Mouse (Mus musculus) midbrain, embryonic 14.5 days (tissue): ENCODE measurements around the gene Cd164l2. TPM values are rescaled to one million over a fixed set of nuclear protein-coding genes. Genes with fewer than 3 reads are reported as not detected.

Experiments used
- ATAC-seq: fragments of 200-750 bp; cut with Nextera tagmentation; 2 replicates; pipeline ENCODE4 v1.8.0; 2017; ENCODE audit warnings: moderate number of reproducible peaks, moderate library complexity; ENCODE audit not compliant: low FRiP score, low TSS enrichment
- DNase-seq: peaks from one replicate; pipeline ENCODE4 v3.0.0-alpha.2; 2015
- H3K27ac ChIP-seq: fragments of 300-500 bp; sonication (generic); replicated peaks from 2 replicates; pipeline ENCODE4 v1.5.1; 2014; ENCODE audit warnings: mild to moderate bottlenecking, low read depth, low read length, moderate library complexity
- H3K27me3 ChIP-seq: fragments of 300-500 bp; sonication (generic); 2 replicates; pipeline ENCODE4 v1.6.1; 2014; ENCODE audit warnings: low read length, control low read depth, mixed read lengths; ENCODE audit not compliant: control insufficient read depth, insufficient read depth
- H3K36me3 ChIP-seq: fragments of 300-500 bp; sonication (generic); 2 replicates; pipeline ENCODE4 v1.6.1; 2014; ENCODE audit warnings: low read length, control low read depth; ENCODE audit not compliant: control insufficient read depth, insufficient read depth
- H3K4me1 ChIP-seq: fragments of 300-500 bp; sonication (generic); 2 replicates; pipeline ENCODE4 v1.6.1; 2014; ENCODE audit warnings: mild to moderate bottlenecking, antibody characterized with exemption, low read length, control low read depth; ENCODE audit not compliant: control insufficient read depth, insufficient read depth
- H3K4me2 ChIP-seq: fragments of 300-500 bp; sonication (generic); 2 replicates; pipeline ENCODE4 v1.6.1; 2014; ENCODE audit warnings: mild to moderate bottlenecking, low read length, moderate library complexity
- H3K4me3 ChIP-seq: fragments of 300-500 bp; sonication (generic); replicated peaks from 2 replicates; pipeline ENCODE4 v1.5.1; 2014; ENCODE audit warnings: low read depth, low read length
- H3K9ac ChIP-seq: fragments of 300-500 bp; sonication (generic); replicated peaks from 2 replicates; pipeline ENCODE4 v1.6.1; 2014; ENCODE audit warnings: mild to moderate bottlenecking, low read length, moderate library complexity
- H3K9me3 ChIP-seq: fragments of 300-500 bp; sonication (generic); 2 replicates; pipeline ENCODE4 v1.6.1; 2016; ENCODE audit warnings: low read length, control low read depth, mixed read lengths; ENCODE audit not compliant: control insufficient read depth
- WGBS: fragments of 180-500 bp; shearing (Covaris S2); extraction: QIAGEN DNeasy Blood & Tissue Kit; methylation state at CpG from one replicate; pipeline ENCODE4 v1.1.7; 2014; 5-methylcytosine and 5-hydroxymethylcytosine counted together
- microRNA-seq: library from miRNA; unstranded; fragments of <30 nt; microRNA quantifications from one replicate; pipeline ENCODE4, GENCODE M21; 2016
- polyA plus RNA-seq: library from polyadenylated mRNA; unstranded; fragments of >200 nt; fragmentation: Nextera tagmentation; extraction: Ambion mirVana; gene quantifications from 2 replicates; pipeline ENCODE4 v1.2.1, GENCODE M21; 2014

Cd164l2 gene
- polyA plus RNA-seq, 1 experiment from 2014 or later: 0.95 TPM

GRCm38 (mm10) chr4:133268931-133269330 lies 57.0 kb downstream of the Cd164l2 start:
- H3K9ac ChIP-seq: no peak overlapping the region
- ATAC-seq (no peak), DNase-seq (no peak)
- no peak overlapping the region for H3K4me3 ChIP-seq
- H3K27me3 ChIP-seq: no peaks in the 10 kb centered on the region
- 0 out of 2 replicates have a peak, but pooled peaks cover 4% of the 10 kb centered on the region for H3K9me3 ChIP-seq
- H3K4me2 ChIP-seq: no peak overlapping the region
- 98% methylated on average over 3 of the region's 3 CpGs for WGBS
- H3K36me3 ChIP-seq: peaks cover 65% of the 10 kb centered on the region
- no peaks in the 10 kb centered on the region for H3K4me1 ChIP-seq
- no peak overlapping the region for H3K27ac ChIP-seq

GRCm38 (mm10) chr4:133269596-133269995 lies 57.7 kb downstream of the Cd164l2 start:
- Histone ChIP-seq H3K36me3 (peaks cover 62% of the 10 kb centered on the region), H3K4me2 (no peak overlapping the region), H3K27me3 (no peaks in the 10 kb centered on the region), H3K27ac (no peak overlapping the region), H3K4me1 (no peaks in the 10 kb centered on the region), H3K9me3 (0 out of 2 replicates have a peak, but pooled peaks cover under 1% of the 10 kb centered on the region), H3K4me3 (no peak overlapping the region), H3K9ac (no peak overlapping the region)
- 93% methylated on average over 3 of the region's 3 CpGs for WGBS
- ATAC-seq (no peak), DNase-seq (no peak)

- Histone ChIP-seq H3K4me2 (no peak overlapping the region), H3K36me3 (peaks cover 50% of the 10 kb centered on the region), H3K27me3 (no peaks in the 10 kb centered on the region), H3K4me1 (peaks cover 2% of the 10 kb centered on the region; the same call in 1 of the 2 replicates), H3K9me3 (no peaks in the 10 kb centered on the region), H3K4me3 (no peak overlapping the region), H3K9ac (no peak overlapping the region), H3K27ac (no peak overlapping the region)
- no peak for ATAC-seq
- no peak for DNase-seq
- 93% methylated on average over 9 of the region's 9 CpGs for WGBS
These were observed 59.0 kb downstream of the Cd164l2 start for GRCm38 (mm10) chr4:133270929-133271328.

Small RNA genes within 50 kb of the gene (microRNA-seq; reads per million reads assigned to microRNA genes)
- 0.73 reads per million for gene Mir7017

Other genes with a start within 250 kb of the Cd164l2 start
- 0.08 TPM in 1 of 2 replicates, not detected in the other for gene Fgr, start 238.0 kb upstream of the Cd164l2 start, polyA plus RNA-seq
- 13.0 and 15.3 TPM in 2 replicates for gene Ahdc1, start 200.9 kb upstream of the Cd164l2 start, polyA plus RNA-seq
- gene Wasf2, start 81.6 kb upstream of the Cd164l2 start, polyA plus RNA-seq: 19.6 and 23.1 TPM in 2 replicates
- 1.3 and 2.4 TPM in 2 replicates for gene Gpr3, start 405 bp downstream of the Cd164l2 start, polyA plus RNA-seq
- 0.92 and 1.9 TPM in 2 replicates for gene Map3k6, start 28.7 kb downstream of the Cd164l2 start, polyA plus RNA-seq
- 0.25 and 0.31 TPM in 2 replicates for gene Sytl1, start 51.0 kb downstream of the Cd164l2 start, polyA plus RNA-seq
- 115 and 121 TPM in 2 replicates for gene Tmem222, start 65.7 kb downstream of the Cd164l2 start, polyA plus RNA-seq
- 21.3 and 24.9 TPM in 2 replicates for gene Wdtc1, start 141.3 kb downstream of the Cd164l2 start, polyA plus RNA-seq
- 8.2 and 8.3 TPM in 2 replicates for gene Slc9a1, start 157.6 kb downstream of the Cd164l2 start, polyA plus RNA-seq